Mouse (Mus musculus): ENCODE measurements around the gene Clcf1.

The Clcf1 gene
- long read RNA-seq, experiment 1, result 0 reads
- long read RNA-seq, experiment 2, result 0 reads

DNA sequence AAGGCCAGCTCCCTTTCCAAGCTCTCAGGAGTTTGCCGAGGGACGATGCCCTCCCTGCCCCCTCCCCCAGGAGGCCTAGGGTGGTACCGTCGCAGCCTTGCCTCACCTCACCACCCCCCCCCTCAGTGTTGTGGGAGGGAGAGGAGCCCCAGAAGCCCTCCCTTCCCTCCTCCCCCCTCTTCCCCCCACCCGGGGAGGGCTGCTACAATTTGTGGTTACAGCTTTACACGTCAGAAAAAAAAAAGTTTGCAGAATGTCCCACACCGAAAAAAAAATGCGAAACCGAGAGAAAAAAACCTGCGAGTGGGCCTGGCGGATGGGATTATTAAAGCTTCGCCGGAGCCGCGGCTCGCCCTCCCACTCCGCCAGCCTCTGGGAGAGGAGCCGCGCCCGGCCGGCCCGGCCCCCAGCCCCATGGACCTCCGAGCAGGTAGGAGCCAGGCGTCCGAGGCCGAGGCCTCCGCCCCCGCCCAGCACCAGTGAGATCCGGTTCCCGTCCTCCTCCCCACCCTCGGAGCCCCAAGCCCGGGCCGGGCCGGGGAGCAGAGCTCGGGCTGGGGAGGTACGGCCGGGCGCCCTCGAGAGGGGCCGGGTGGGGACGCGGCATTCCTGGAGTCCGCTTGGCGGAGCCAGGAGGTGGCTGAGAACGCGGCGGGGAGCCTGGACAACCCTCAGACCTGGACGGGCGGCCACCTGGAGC, at the start of gene Clcf1, which contains the start of gene AC109138.7:
Gene Clcf1, plus strand, starts transcription at position 168 of the 700 bp plus-strand sequence.
Gene AC109138.7, plus strand, starts transcription at position 287 of the 700 bp plus-strand sequence.
- intact Hi-C loops (cut with DNase I), result no loop called here

DNA sequence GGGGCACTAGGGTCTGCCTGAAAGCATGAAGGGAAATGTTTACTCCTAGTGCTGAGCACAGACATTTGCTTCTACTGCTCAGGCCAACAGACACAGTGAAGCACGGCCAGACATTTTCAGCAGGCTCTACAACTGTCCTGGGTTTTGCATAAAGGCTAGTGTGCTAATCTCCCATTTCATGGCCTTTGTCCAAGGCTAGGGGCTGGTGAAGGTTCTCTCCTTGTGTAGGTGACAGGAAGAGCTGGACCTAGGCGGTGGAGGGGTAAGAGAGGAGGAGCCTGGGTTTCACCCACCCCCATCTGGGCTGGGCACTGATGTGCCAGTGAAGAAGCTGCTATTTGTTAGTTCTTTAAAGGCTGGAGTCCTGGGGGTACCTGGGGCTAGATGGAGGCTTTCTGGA, 49.3 kb upstream of the Clcf1 start:
- intact Hi-C loops (cut with DNase I), result no loop called here

DNA sequence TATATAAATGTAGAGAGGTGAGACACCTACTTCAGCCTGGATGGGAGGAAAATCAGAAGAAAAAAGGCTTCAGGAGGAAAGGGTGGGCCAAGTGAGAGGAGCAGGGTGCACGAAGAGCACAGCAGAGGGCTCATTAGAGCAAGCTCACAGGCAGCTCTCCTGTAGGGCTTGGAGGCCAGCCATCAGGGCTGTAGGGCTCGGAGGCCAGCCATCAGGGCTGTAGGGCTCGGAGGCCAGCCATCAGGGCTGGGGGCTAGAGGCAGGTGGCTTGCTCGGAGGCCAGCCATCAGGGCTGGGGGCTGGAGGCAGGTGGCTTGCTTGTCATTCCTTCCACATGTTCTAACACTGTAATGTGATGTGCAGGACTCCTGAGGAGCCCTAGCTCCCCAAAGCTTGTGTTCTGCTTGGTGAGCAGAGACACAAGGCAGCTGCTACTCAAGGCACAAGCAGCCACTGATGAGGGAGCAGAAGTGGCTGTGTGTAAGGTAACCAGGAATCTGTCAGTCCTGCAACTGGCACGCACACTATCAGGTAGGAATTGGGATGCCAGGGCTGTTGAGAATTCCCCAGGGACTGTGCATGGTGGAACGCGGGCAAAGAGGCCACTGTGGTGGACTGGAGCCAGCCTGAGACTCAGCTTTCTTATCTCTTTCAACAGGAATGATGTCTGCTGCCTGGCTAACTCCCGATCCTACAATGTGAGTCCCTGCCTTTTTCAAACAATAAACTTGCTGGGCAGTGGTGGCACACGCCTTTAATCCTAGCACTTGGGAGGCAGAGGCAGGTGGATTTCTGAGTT, 47.2 kb upstream of the Clcf1 start:
- intact Hi-C loops (cut with DNase I), result no loop called here

DNA sequence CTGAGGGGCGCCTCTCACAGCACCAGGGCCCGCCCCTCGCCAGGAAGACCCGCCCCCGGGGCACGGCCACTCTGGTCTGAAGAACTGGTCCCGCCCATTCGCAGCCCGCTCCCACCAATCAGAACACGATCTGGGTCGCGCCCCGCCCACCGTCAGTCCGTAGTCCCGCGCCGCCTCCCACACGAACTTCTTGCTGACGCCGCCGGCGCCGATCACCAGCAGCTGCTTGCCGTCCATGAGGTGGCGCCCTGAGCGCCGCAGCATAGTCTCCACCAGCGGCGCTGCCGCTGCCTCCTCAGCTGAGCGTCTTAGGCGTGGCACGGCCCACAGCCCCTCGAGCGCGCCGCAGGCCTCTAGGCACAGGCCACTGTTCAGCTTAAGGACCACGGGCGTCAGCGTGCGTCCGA, 44.7 kb upstream of the Clcf1 start:
- intact Hi-C loops (cut with DNase I), result no loop called here

DNA sequence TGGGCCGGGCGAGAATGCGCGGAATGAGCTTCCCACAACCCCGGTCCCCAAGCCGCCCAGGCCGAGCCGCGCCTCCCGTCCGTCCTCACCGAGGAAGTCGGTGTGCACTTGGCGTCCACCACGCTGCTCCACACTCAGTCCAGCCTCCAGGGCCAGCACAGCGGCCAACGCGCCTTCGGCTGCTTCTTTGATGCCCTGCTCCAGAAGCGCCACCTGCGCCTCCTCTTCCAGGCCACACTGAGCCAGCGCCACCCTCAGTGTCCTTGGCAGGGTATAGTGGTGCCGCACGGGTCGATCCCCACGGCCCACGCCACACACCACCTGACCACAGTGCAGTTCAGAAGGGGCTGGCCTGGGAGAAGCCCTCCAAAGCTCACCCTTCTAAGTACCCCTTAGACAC, 44.2 kb upstream of the Clcf1 start:
- intact Hi-C loops (cut with DNase I), result no loop called here

DNA sequence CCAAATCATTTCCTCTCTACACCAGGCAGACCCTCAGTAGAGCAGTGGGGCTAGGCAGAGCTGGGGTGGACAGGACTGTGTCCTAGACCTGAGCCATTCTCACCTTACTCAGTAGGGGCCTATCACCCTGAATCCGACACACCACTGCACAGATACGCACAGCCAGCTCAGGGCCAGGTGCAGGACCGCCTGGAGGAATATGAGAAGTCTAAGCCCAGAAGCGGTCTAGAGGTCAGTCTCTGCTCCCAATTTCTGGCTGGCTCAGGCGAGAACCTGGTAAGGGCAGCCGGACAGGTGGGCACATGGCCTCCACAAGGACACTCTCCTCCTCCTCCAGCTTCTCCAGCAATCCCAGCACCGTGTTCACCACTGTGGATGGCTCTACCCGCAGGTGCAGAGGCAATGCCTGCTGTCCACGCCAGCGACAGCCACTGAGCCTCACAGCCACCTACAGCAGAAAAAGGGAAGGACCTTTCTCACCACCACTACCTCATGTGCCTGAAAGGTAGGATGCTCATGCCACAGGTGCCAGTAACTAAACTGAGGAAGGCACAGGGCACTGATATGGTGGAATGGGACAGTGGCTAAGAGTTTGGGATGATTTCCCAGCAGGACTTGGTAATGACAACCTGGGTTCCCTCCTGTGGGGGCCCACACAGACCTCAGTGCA, 43.2 kb upstream of the Clcf1 start:
- intact Hi-C loops (cut with DNase I), result no loop called here

DNA sequence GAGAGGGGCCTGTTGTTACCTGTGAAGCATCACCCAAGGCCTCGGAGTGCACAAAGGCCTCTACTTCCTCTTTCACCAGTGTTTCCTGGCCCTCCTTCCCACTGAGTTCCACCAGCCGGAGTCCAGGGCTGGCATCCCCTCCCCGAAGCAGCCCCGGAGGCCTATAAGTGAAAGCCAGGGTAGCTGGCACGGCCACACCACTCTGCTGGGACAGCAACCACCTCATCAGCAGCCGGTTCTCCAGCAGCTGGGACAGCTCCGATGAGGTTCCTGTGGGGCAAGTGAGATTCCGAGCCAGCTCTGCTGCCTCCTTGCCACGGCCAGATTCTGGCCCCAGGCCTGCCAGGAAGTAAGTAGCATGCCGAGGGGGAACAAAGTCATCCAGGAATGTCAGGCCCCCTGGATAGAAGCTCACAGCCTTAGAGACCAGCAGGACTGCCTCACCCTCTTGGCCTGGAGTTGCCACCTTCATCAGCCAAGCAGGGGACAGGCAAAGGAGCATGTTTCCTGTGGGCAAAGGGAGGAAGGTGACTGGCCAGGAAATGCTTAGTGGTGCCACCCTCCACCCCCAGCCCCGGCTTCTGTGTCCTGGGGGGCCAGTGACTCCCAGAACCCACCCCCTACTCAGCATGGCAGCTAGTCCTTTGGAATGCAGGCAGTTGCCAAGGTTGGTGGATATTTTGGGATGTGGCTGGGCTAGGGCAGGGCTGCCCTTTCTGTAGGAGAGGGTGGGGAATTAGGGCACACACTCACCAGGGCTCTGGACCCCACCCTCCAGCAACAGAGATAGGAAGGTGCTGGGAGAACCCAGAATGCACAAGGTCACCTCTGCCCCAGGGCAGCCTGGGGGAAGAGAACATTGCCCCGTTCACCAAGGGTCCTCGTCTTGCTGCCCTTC, 42.4 kb upstream of the Clcf1 start:
- intact Hi-C loops (cut with DNase I), result no loop called here

DNA sequence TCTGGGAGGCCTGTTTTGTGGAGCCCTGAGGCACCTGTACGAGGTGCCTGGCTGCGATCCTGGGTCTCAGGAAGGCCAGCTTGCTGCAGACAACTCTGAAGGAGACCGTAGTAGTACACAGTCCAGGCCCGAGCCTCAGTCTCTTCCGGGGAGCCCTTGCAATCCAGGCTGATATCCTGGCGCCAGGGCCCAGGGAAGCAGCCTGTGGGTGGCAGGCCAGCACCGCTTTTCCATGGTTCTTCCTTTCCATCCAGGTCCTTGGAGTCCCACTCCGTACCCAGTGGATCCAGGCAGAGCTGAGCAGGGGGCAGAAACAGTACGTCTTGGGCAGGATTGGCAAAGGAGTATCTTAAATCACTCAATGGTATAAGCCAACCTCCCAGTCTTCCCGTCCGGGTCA, 41.1 kb upstream of the Clcf1 start:
- intact Hi-C loops (cut with DNase I), result no loop called here

DNA sequence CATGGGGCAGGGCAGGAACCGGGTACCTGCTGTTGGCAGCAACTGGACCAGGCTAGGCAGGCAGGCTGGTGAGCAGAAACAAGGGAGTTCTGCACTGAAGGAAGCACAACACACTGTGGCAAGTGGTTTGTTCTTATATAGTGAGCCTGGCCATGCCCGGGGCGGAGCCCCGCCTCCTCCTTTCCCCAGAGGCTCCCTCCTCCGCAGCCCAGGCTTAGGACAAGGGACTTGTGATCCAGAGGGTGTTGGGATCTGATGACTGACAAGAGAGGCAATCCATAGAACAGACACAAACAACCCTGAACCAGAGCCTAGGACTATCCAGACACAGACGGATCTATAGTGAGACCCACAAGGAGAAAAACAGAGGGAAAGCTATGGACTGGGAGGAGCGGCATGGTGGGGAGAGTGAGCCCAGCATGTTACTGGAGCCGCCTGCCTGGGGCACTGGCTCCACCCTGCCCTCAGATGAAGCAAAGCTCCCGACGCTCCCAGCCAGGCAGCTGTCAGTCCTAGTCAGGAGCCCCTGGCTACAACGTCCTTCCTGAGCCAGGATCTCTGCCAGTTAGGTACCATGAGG, 38.6 kb upstream of the Clcf1 start, which contains the start of gene Carns1:
Gene Carns1, minus strand, starts transcription at position 112 of the 580 bp plus-strand sequence.
- intact Hi-C loops (cut with DNase I), result no loop called here

DNA sequence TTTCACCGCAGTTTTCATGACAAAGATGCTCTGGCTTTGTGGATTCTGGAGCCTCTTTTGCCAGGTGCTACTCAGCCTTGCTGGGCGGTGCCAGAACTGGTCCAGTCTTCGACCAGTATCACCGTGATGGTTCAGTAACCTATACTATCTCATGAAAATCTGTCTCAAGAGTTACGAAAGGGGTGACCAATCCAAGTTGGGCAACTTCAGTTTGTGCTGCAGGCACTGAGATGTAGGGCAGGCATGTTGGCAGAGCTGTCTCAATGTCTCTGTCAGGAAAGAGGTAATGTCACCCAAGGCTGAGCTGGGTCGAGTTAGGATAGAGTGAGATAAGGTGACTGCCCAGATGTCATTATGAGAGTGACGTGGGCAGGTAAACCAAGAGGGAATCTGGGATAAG, 33.6 kb upstream of the Clcf1 start:
- intact Hi-C loops (cut with DNase I), result no loop called here

DNA sequence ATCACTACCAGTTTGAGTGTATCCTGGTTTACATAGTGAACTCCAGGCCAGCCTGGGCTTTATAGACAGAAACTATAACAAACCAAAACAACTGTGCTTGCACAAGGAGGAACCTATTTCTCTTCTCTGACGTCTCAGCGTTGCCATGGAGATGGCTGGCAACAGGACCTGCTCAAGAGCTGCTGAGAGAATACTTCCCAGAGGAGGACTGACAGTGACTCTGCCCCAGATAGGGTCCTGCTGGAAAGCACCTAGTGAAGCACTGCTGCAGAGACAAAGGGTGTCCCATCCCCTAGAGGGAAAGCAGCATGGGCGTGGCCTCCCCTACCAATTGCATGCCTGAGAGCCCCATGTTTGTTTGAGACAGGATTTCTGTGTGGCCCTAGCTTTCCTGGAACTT, 32.1 kb upstream of the Clcf1 start:
- intact Hi-C loops (cut with DNase I), result no loop called here

DNA sequence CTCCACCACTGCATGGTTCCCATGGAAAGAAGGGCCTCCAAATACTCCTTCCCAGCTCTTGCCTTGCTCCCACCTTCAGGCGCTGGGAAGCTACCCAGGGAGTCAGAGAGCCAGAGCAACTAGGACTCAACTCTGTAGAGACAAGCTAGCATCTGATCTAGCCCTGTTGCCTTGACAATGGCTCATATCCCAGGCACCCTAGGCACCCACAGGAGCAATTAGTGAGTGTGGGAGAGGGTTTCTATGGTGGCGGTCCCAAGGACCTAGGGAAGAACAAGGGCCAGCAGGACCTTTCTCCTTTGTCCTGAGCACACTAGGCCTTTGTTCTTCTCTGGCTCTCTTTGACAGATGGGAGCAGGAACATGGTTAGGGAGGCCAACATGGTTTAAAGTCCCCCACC, 30.3 kb upstream of the Clcf1 start:
- intact Hi-C loops (cut with DNase I), result no loop called here

DNA sequence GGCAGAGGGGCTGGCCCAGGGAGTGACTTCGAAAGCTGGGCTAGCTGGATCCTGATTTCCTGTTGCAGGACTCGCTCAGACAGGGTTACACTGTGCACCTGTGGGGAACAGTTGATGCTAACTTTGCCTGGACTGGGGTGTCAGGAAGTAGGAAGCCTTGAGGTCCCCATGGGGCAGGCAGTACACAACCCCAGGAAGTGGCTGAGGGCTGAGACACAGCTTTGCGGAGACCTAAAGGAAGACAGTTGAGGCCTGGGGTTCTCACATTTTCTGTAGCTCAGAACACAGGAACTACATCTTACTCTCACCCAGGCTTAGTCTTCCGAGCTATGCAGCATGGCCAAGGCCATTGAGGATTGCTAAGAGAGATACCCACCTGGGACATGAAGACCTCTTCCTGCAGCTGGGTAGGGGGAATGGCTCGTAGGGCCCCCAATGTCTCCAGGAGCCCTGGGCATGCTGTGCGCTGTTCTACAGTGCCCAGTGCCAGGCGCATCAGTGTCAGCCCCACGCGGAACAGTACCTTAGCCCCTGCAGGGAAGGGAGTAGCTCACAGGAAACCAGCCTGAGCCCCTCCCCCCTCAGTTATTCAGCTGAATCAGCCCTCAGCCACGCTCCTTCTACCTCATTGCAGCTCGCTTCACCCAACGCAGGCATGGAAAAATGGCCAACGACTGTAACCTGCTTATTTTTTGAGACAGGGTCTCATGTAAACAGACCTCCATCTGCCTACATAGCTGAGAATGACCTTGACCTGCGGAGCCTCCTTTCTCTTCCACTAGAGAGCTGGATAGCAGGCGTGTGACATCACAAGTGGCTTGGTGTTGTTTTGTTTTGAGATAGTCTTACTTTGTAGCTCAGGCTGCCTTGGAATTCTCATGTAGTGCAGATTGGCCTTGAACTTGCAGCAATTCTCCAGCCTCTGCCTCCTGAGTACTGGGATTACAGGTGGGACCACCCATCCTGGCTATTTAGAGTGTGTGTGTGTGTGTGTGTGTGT, 28.8 kb upstream of the Clcf1 start:
- intact Hi-C loops (cut with DNase I), result no loop called here

DNA sequence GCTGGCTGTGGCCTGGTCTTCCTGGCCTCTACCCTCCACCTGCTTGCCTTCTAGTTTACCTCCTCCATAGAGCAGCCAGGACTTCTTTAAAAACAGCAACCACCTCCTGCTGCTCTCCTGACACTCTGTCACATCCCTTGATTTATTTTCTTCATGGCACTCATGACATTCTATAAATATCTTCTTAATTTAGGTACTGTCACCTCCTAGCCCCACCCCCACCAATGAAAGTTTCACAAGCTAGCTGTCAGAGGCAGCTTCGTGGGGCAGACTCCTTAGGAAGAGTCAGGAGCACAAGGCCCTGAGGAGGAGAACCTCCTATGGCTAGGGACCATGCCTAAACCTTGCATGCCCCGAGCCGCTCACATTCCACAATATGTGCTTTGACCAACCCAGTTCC, 26.7 kb upstream of the Clcf1 start:
- intact Hi-C loops (cut with DNase I), result no loop called here

DNA sequence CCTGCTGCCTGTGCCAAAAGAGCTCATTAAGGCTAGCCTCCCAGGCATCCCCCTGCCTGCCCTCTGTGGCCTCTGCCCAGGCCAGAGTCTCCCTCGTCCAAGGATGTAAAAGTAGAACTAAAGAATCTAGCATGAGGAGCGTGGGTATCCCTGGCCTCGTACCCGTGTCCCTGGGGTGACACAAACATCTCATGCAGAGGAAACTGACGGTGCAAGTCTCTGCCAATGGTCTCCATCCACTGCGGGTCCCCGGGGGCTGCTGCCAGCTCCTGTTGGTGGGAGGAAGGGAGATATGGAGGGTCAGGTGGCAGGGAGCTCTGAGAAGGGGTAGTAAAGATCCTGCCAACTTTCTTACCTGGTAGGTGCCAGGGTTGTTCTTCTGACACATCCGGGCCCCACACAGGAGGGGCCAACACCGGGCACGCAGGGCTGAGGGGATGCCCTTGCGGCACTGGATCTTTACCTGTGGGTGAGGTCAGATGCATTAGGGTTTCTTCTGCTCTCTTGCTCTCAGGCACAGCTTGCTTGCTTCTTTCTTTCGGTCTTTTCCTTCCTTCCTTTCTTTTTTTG, 24.9 kb upstream of the Clcf1 start:
- intact Hi-C loops (cut with DNase I), result no loop called here

DNA sequence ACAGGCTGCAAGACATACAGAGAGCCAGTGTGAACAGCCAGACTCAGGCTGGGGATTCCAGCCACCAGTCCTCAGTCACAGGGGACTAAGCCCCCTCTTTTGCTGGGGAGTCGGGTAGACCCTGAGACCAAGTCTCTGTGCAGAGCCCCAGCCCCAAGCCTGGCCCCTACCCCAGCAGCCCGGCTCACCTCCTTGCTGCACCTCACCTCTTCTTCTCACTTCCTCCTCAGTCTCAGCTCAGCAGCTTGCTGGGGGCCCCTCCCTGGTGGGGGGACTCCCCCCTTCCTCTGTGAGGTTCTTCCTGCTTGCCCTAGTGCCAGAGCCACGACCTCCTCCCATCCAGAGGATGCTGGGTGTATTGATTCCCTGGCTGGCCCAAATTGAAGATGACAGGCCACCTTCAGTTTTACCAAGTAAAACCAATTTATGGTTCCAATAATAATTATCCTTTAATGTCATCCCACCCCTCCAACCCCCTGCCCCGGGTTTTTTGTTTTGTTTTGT, 23.2 kb upstream of the Clcf1 start, which contains the start of gene Tbc1d10c:
Gene Tbc1d10c, minus strand, starts transcription at position 454 of the 504 bp plus-strand sequence.
- intact Hi-C loops (cut with DNase I), result no loop called here

DNA sequence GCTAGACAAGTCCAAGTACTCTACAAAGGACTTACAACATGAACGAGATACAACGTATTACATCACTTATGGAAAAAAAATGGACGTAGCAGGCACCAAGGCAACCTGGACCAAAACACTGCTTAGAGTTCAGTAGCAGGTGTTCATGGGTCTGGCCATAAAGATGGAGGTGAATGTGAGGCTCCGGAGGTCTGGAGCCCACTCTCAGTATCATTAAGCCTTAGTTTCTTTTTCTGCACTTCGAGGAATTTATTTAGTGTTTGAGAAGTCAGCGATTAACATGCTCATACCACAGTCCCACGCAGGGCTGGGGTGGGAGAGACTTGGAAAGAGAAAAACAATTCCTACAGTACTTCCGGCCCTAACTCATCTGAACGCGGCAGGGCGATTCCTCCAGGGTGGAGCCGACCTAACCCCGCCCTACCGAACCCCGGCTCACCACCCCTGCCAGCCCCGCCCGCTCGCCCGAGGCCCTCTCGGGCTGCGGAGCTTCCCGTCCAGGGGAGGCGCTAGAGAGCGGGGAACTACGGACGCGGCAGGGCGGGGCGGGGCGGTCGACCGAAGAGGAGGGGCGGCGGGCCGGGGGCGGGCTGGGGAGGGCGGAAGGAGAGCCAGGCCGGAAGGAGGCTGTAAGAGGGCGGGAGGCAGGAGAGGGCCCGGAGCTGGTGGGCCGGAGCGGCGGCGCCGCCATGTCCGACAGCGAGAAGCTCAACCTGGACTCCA, 22.3 kb upstream of the Clcf1 start, which contains the start of gene Ppp1ca:
Gene Ppp1ca, plus strand, starts transcription at position 538 of the 723 bp plus-strand sequence.
- intact Hi-C loops (cut with DNase I), result no loop called here
